Mouse (Mus musculus): Measurements from ENCODE around the gene Tpk1. TPM values are rescaled to one million over a fixed set of nuclear protein-coding genes. Genes with fewer than 3 reads are reported as not detected.

Gene Tpk1
- total RNA-seq, 2 experiments from 2014 or later = 3.5 to 5.3 TPM

DNA sequence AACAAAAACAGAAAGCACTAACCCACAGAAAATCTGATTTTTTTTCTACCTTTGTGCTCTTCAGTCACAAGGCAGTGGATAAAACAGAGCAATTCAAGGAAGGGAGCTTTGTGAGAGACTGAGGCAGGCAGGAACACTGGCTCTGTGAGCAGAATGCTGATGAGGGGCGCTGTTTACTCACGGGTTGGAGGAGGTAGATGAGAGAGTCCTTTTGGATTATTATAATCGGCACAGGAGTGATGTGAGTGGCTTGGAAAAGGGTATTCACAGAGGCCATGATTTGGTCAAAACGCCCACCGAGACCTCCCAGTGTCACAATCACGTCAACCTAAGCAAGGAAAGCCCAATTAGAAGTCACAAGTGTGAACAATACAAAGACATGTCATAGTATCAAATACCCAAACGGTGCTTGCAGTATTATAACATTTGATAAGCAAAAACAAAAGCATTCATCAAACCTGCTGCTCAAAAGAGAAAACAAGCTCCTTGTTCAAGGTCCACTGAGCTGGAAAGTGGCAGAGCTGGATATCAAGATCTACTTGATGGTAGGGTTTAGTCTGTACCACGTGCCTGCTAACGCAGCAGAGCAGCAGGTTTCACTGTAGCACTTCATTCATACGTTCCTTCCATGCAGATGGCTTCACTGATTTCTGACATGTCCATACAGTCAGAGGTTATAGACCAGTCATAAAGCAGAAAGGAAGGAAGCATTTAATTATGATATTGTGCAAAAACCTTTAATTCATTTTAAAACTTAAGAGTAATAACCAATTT, 197.1 kb downstream of the Tpk1 start:
- intact Hi-C loops (cut with DNase I) = no loop called here
- no peak for DNase-seq (ENCODE audit: low spot score in 2 of 2)

DNA sequence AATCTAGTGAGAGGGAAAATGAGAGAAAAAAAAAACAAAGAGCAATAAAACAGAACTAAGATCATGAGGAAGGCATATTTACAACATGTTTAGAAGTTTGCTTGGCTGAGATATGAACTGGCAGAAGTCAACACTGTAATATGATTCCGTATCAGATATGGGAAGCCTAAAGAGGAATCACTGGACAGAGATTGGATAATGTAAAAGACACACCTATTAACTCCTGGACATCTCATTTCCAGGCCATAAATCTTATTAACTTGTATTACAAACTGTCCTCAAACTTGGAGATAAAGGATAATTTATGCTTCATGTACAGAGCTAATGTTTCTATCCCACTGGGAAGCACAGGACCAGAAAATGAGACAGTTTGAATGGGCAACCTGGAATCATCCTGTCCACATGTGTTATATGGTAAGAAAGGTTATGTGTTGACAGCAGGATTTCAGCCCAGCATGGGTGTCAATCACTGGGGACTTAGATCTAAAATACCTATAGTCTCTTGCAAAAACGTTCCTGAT, 203.2 kb downstream of the Tpk1 start:
- no peak for DNase-seq (ENCODE audit: low spot score in 2 of 2)
- intact Hi-C loops (cut with DNase I) = no loop called here

DNA sequence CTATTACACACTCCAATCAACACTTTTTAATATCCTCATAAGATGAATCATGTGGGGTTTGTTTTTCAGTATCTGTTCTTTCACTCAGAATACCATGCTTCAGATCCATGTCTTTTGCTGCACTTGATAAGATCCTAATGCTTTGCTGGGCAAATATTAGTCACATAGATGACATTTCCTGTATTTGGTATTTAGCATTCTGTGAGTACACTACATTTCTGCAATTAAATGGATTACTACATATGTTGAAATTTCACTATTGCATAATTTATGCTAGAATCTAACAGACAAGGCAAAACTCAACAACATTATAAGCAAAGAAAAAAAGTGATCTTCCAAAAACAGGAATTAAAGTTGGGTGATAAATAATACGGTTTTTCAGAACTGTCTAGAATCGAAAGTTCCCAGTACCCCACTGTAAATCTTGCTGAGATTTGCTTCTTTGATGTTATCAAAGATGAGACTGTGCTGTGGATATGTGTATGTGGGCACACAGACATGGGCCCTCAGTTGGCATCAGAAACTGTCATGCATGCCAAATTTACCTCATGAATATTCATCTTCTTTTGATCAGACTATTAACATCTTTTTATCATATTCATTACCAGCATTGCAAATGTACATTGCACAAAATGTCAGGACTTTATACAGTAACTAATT, 203.8 kb downstream of the Tpk1 start:
- DNase-seq (ENCODE audit: low spot score in 2 of 2) = no peak
- intact Hi-C loops (cut with DNase I) = no loop called here

DNA sequence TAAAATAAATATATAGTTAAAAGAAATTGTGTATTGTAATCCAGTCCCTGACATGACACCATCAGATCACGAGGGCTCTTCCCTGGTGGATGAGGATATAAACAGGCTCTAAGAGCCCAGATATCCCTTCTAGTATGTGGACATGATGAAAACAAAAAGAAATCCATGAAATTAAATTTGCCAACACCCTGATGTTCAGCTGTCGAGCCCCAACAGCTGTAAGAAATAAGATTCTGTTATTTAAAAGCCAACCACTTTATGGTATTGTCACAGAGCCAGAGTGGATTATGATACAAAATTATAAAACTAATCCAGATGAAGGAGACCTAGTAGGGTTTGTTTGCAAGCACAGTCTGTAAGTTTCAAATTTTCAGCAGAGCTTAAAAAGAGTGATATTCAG, 207.0 kb downstream of the Tpk1 start:
- no peak for DNase-seq (ENCODE audit: low spot score in 2 of 2)
- intact Hi-C loops (cut with DNase I) = no loop called here

DNA sequence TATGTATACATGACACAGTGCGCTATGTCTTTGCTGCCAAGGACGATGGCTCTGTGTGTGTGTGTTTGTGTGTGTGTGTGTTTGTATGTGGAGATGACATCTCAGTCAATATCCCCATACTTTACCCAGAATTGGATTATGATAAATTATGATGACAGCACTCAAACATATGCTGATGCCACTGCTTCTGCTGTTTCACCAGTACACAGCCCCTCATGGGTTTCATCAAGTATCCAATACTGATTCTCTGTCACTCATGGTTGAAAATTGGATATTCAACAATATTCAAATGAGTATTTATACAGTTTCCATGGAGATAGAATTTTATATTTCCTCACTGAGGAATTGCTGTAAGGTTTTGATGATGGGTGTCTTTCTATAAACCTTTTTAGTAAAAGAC, 208.1 kb downstream of the Tpk1 start:
- intact Hi-C loops (cut with DNase I) = no loop called here
- DNase-seq (ENCODE audit: low spot score in 2 of 2) = no peak

DNA sequence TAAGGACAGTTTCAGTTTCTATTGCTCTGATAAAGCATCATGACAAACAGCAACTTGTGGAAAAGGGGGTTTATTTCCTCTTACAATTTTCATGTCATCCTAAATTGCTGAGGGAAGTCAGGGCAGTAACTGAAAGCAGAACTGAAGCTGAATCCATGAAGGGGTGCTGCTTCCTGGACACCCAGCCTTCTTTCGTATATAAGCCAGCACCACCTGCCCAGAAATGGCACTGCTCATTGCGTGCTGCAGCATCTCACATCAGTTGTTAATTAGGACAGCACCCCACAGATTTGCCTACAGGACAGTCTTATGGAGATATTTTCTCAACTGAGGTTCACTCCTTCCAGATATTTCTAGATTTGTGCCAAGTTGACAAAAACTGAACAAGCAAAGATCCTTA, 216.6 kb downstream of the Tpk1 start:
- intact Hi-C loops (cut with DNase I) = no loop called here
- DNase-seq (ENCODE audit: low spot score in 2 of 2) = no peak

DNA sequence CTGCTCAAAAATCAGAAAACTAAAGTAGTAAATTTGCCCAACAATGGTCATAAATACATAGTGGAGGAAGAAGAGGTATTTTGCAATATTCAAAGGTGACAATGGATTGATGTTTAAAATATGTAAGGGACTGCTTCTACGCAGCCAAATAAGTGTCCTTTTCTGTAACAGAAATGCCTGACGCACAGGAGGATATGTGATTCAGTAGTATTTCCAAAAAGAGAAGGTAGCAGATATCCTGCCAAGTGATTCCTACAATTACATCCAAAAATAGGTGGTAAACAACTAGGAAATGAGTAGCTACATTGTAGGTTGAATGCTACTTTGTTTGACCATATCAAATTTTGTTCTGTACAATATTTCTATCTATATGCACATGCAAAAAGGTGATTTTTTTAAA, 220.2 kb downstream of the Tpk1 start:
- intact Hi-C loops (cut with DNase I) = no loop called here
- DNase-seq (ENCODE audit: low spot score in 2 of 2) = no peak

DNA sequence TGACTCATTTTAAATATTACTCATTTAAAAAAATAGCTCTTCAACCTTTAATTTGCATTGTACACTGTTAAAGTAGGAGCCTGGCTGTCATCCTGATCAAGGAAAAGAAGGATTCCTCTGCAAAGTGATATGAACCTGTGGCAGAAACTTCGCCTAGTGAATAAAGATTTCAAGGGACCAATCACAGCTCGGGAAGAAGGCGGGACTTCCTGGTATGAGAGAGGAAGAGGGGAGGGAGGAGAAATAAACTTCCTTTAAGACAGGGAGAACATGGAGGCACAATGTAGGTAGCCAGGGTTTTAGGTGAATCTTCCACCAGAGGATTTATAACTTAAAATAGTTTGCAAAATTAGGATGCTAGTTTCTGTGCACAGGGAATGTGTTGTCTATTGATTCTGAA, 223.9 kb downstream of the Tpk1 start:
- no peak for DNase-seq (ENCODE audit: low spot score in 2 of 2)
- intact Hi-C loops (cut with DNase I) = no loop called here

DNA sequence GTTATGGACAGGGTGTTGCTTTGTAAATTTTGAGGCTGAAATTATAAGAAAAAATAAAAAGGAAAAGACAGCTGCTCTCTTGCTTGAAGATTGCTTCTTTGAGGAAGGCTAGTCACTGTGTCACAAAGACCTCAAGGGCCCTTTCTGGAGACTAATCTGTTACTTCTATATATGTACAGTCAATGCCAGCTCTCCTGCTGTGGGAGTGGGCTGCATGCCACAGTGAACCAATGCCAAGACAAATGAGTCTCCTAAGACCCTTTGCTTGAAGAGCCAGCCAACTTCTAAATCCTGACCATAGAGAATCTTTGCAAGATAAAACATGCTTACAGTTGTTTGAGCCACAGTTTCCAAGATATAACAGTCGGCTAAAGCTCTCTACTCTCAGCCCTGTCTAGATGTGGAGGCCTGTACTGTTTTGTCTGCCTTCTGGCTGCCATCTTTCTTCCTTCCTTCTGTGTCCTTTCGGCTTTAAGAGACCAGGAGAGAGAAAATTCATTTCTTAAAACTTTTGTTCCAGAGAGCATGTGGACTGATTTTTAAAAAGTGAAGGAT, 230.0 kb downstream of the Tpk1 start:
- intact Hi-C loops (cut with DNase I) = no loop called here
- peak in 1 of 2 experiments; percentile 9 for DNase-seq (ENCODE audit: low spot score in 2 of 2)

DNA sequence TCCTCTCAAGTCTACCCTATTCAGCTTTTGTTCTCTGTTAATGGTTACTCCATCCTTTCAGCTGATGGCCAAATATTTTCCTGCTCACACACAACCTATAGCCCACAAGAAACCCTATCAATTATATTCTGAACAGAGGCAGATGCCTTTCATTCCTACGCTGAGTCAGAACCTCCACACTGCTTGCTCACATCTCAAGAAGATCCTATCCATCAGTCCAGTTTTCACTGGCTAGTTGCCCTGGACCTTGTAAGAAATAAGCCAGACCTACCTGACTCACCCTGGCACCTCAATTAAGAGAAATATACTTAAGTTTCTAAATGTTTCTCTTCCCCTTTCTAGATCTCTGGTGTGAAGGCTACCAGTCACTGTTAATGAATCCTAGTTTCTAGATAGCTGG, 231.7 kb downstream of the Tpk1 start:
- intact Hi-C loops (cut with DNase I) = no loop called here
- no peak for DNase-seq (ENCODE audit: low spot score in 2 of 2)

DNA sequence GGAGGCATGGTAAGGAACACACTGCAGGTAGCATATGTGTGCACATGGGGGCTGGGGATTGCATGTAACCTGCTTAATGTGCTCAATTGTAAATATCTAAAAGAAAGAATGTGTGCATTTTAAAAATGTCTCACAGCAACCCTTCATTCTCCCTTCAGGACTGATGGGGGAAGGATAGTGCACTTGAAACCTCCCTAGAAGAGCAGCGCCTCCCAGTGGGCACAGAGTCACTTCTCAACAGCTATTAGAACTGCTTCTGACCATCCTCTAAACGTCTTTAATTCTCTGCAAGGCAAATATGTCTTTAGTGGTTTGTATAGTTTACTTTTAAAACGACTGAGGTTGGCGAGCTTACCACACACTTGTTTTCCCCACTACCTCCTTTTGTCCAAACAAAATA, 241.1 kb downstream of the Tpk1 start:
- DNase-seq (ENCODE audit: low spot score in 2 of 2) = no peak
- intact Hi-C loops (cut with DNase I) = no loop called here

DNA sequence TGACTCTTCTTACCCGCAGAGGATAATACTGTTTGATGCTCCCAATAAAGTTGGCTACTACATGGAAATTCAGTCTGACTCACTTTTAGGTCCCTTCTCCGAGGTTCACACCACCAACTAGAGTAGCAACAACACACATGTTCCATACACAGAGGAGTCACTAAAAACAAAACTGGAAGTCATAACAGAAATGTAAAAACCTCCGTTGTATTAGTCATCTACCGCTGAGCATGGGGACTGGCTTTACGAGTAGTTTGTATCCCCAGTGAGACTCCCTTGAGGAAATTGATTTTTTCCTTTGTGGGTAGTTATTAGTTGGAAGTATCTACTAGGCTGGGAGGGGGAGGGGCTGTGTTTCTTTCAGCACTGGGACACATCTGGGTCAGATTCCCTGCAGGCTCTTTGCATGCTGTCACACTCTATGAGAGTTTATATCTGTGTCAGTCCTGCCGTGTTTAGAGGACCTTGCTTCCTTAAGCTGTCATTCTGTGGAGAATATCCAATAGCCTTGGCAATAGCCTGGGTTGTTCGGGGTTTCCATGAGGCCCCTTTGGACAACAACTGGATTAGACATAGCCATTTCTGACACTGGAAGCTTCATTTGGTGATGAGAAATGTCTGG, 245.6 kb downstream of the Tpk1 start:
- intact Hi-C loops (cut with DNase I) = no loop called here
- no peak for DNase-seq (ENCODE audit: low spot score in 2 of 2)

DNA sequence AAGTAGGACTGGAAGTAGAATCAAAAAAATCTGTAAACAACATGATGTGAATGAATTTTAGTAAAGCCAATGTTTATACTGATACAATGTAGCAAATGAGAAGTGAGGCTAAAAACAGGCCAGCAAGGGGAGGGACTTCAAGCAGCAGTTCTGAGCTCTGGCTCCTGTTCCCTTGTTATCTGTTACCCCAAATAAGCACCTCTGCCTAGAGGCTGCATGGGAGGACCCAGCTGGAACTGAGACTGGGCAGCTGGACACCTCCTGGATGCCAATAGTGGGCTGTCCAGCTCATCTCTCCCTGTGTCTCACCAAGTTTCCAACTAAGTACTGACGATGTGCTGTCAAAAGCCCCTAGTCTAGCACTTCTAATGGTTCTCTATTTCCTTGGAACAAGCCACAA, 257.1 kb downstream of the Tpk1 start:
- no peak for DNase-seq (ENCODE audit: low spot score in 2 of 2)
- intact Hi-C loops (cut with DNase I) = no loop called here

DNA sequence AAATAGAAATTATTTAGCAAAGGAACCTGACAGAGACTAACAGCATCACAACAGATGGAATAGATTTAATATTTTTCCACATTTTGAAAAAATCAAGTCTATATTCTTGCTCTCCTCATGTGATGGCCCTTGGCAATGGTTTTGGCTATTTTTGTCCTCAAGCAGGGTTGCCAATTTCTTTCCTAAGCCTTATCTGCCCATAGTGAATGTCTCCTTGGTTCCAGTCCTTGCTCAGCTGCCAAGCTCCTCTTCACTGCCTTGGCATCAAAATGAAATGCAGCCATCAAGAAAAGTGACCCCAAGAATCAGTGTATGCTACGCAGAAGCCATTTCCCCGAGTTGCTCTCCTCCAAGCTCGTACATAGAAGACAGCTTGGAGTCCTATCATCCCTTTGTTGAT, 263.0 kb downstream of the Tpk1 start:
- intact Hi-C loops (cut with DNase I) = no loop called here
- DNase-seq (ENCODE audit: low spot score in 2 of 2) = no peak

DNA sequence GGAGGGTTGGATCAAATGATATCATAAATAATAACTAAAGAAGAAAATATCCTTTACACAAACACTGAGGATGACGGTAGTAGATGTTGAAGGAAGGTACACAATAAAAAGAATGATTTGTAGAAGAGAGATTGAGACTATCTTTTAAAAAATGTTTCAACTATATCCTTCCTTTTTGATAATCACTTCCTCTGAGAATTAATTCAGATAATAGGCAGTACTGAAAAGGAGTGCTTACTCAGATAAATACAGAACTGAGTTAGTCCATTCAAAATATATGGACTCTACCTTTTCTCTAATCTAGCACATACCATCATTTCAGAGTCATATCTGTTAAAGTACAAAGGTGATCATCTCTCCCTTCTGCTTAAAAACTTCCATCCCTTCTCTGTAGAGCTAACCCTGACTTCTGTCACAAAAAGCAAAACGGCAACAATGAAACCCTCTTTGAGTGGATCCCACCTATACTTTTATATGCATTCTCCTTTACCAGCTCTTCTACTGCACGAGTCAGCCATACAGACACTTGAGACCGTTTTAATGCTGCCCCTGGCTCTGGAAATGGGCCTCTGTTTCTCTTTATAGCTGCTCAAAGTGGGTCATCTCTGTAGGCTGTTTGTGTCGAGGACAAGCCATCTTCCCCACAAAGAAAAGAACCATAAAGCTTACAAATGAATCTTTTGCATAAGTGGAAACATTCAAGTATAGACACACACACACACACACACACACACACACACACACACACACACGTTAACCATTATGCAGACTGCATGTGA, 263.7 kb downstream of the Tpk1 start:
- DNase-seq (ENCODE audit: low spot score in 2 of 2) = peak in 1 of 2 experiments; percentile 38
- intact Hi-C loops (cut with DNase I) = no loop called here

DNA sequence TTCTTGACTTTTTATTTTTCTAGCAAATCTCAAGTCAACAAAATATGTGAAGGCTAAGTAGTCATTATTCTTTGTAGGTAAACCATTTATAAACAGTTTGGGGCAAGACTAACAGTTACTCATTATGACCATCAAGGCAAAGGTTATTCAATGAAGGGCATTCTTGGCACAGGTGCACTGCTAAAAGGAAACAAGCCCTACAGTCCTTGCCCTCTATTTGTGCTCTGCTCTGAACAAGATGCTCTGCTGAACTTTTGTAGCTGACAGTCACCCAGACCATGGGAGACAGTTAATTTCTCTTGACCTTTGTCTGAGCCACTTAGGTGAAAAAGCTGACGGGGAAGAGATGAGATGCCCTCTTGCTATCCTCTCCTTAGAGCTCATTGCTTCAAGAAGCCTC, 269.7 kb downstream of the Tpk1 start:
- intact Hi-C loops (cut with DNase I) = loop anchor here (5.0 kb wide), 1 partner anchor 271 kb away; the partner anchor contains the start of gene Tpk1
- no peak for DNase-seq (ENCODE audit: low spot score in 2 of 2)

DNA sequence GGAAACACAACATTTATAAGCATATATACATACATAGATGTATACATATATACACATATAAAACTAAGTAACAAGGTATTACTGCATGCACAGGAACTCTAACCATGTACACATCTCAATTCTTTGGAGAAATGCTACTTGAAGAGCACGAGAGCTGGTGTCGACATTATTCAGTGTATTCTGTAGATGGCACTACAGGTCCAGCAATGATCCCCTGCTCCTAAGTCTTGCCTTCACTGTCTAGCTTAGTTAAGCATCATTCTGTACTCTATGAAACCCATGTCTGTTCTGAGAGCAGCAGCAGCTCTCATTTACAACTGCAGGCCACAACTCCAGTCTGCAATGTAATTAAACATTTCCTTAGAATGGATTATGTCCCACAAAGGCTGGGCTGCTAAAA, 270.5 kb downstream of the Tpk1 start:
- intact Hi-C loops (cut with DNase I) = loop anchor here (5.0 kb wide), 1 partner anchor 272 kb away; the partner anchor contains the start of gene Tpk1
- peak; percentile 60 to 62 for DNase-seq (ENCODE audit: low spot score in 2 of 2)

DNA sequence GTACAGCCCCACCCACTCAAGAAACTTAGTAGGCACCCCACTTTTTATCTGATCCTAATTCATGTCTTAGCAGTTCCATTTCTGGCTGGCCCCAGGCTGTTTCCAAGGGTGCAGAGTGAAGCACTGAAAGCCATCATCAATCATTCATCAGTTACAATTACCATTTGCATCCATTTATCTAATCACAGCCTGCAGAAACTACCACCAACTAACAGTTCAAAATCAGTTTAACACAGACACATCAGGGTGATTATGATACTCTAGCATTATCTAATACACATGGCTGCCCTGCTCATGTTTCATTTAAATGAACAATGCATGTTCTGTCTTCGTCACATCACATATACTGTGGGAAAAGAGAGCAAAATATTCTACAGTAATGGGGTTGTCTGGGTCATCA, 274.7 kb downstream of the Tpk1 start:
- intact Hi-C loops (cut with DNase I) = no loop called here
- no peak for DNase-seq (ENCODE audit: low spot score in 2 of 2)

DNA sequence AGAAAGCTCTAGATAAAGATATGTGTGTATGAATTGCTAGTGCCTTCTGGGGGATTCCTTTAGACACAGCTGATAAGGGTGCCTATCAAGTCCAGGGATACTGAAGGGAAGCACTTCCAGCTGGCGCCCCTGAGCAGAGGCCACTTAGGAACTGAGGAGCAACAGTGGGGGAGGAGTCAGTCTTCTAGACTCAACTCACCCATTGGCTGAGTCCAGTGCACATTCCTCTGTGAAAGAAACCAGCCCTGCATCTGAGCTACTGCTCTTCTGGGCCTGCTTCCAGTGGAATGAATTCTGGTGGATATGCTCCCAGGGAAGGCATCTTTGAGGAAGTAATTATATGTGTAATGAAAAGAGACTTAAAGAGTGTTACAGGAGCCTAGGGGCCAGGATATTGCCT, 278.8 kb downstream of the Tpk1 start:
- intact Hi-C loops (cut with DNase I) = no loop called here
- no peak for DNase-seq (ENCODE audit: low spot score in 2 of 2)

DNA sequence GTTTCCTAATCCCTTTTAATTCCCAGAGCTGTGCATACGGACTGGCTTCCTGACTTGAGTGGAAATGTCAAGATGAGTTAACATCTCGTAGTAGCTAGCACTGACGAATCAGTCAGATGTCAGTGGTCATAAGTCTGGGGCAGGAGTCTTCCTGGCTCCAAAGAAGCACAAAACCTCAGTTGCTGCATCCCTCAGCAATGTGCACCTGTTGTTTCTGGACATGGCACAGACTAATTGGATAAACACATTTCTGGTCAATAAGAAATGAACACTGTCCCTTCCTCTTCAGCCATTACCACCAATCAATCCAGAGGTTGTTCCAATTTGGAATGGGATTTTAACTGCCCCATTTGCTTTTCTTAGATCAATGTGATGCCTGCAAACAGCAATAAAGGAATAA, 281.2 kb downstream of the Tpk1 start:
- no peak for DNase-seq (ENCODE audit: low spot score in 2 of 2)
- intact Hi-C loops (cut with DNase I) = no loop called here
